Mouse (Mus musculus): Measurements from ENCODE around the gene Mbnl1.

Gene Mbnl1

DNA sequence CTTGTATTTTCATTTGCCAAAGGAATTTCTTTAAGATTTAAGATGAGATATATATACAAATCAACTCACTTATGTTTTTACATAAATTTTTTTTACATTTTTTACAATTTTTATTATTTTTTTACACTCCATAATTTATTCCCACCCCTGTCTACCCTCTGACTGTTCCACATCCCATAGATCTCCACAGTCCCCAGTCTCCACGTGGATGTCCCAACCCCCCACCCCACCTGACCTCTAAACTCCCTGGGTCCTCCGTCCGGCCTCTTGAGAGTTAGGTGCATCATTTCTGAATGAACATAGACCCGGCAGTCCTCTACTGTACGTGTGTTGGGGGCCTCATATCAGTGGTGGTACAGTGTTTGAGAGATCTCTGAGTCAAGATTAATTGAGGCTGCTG lies 159.1 kb downstream of the Mbnl1 start:
- in situ Hi-C loops (cut with MboI; ENCODE audit: low pct_unique_long_range_greater_than_20kb in 1 of 2, low sequenced_read_pairs in 2 of 2, unreplicated experiment in 1 of 2), result no loop called here

DNA sequence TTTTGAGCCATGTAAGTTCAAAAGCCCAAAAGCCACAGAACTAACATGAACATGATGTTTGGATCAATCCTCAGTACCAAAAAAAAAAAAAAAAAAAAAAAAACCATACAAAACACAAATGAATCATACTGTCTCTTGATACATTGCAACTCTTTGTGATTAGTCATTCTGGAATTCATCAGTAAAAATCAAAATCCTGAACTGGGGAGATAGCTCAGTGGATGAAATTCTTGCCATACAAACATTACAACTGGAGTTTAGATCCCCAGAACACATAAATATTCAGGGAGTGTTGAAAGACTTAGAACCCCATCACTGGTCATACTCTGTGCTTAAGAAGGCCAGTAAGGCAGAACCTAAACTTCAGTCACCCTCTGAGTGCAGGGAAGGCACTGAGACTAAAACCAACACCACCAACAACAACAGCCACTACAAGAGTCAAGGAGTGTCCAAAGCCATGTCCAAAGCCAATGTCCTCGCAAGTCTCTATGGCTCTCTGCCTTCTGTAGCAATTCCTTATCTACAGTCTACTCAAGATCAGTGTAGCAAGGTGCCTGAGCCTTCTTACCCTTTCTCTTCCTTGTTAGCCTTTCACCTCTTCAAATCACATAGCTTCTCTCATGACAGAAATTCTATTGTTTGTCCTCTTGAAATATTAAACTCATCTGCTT lies 160.3 kb downstream of the Mbnl1 start:
- in situ Hi-C loops (cut with MboI; ENCODE audit: low pct_unique_long_range_greater_than_20kb in 1 of 2, low sequenced_read_pairs in 2 of 2, unreplicated experiment in 1 of 2), result no loop called here

DNA sequence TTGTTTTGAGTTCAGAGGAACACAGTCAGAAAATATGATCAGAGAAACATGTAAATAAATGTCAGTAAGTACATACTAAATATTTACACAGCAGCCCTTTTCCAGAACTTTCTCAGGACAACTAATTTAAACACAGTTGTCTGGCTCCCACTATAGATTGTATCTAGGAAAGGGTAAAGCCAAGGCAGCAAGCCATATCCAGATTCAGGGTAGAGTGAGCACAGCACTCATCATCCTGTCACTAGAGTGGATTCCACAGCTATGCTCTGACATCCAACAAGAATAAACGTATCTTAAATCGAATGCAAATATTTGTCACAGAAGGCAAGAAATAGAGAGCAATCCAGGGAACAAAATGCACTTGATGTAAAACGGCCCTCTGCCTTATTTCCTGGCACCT lies 165.9 kb downstream of the Mbnl1 start:
- in situ Hi-C loops (cut with MboI; ENCODE audit: low pct_unique_long_range_greater_than_20kb in 1 of 2, low sequenced_read_pairs in 2 of 2, unreplicated experiment in 1 of 2), result no loop called here

DNA sequence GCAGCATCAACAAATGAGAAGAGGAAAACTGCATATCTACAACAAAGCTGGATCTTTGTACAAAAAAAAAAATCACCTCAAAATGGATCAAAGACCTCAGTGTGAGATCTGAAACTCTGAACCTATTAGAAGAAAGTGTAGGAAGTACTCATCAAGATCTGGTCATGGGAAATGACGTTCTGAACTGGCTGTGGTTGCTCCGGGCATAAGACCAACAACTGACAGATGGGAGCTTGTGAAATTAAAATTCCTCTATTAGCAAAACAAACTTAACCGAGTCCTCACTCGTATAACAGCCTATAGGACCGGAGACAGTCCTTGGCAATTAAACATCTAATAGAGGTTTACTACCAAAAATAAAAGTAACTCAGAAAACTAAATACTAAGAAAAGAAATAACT lies 166.5 kb downstream of the Mbnl1 start:
- in situ Hi-C loops (cut with MboI; ENCODE audit: low pct_unique_long_range_greater_than_20kb in 1 of 2, low sequenced_read_pairs in 2 of 2, unreplicated experiment in 1 of 2), result no loop called here

DNA sequence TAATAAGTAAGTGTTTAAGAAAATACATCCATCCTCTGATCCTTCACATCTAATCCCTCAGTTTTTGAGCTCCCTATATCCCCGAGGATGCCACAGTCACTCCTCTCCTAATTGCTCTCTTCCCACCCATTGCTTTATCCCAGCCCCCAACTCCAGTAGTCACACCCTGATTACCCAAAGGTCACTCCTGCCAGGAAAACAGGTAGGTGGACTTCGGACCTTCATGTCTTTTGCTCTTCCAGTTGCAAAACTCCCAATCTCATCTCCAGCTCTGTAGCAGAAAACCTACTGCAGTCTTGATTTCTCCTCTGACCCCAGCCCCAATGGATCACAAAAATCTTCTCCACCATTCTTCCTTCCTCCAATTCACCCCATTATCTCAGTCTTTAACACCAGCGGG lies 169.6 kb downstream of the Mbnl1 start:
- in situ Hi-C loops (cut with MboI; ENCODE audit: low pct_unique_long_range_greater_than_20kb in 1 of 2, low sequenced_read_pairs in 2 of 2, unreplicated experiment in 1 of 2), result no loop called here

DNA sequence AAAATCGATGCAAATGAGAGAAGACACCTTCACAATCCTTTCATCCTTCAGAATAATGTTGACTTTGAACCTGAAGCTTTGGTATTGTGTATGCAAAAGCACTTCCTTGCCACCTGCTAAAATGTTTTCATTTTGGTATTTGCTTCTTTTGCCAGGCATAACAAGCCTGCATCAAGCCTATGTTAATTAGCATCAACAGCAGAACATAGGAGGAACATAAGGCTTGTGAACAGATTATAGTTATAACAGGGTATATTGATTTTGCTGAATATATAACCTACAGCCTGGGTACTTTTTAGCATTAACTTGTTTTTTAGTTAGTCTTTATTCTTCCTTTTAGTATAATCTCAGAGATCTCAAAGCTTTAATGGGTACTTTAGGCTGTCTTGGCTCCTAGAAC lies 172.9 kb downstream of the Mbnl1 start:
- in situ Hi-C loops (cut with MboI; ENCODE audit: low pct_unique_long_range_greater_than_20kb in 1 of 2, low sequenced_read_pairs in 2 of 2, unreplicated experiment in 1 of 2), result no loop called here

DNA sequence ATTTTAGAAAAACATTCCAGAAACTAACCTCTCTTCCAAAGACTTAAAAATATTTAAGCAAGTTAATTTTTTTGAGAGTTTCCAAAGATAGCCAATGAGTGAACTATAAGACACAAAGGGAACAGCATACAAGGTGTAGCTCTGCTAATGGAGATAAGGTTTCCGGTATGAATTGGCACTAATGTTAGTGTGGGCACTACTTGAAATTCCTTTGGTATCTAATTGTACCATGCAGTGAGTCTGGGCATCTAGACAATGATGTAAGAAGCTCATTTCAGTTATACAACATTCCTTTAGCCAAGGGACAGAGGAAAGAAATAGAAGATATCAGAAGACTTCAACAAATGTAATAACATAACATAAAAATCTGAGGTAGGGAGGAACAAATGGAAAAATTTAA lies 175.7 kb downstream of the Mbnl1 start:
- in situ Hi-C loops (cut with MboI; ENCODE audit: low pct_unique_long_range_greater_than_20kb in 1 of 2, low sequenced_read_pairs in 2 of 2, unreplicated experiment in 1 of 2), result no loop called here

DNA sequence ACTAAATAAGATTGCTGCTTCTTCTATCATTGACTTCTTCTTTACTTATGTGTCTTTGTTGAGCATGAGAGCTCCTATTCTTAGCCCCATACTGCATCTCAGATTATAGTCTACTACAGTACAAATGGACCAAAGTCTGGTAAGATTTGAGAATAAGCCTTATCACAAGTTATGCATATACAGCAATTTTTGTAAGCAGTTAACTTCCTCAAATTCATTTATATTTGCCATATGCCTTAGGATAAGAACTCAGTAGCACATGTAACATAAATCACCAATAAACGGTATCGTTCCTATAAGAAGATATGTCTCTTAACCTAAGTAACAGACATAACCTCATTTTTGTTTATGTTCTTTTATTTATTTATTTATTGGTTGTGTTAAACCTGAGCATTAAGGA lies 188.1 kb downstream of the Mbnl1 start:
- in situ Hi-C loops (cut with MboI; ENCODE audit: low pct_unique_long_range_greater_than_20kb in 1 of 2, low sequenced_read_pairs in 2 of 2, unreplicated experiment in 1 of 2), result no loop called here

Measured in mouse embryonic stem cell (cell line).